Mouse (Mus musculus): ENCODE results near the gene Mb. TPM values are rescaled to one million over a fixed set of nuclear protein-coding genes. Genes with fewer than 3 reads are reported as not detected.

Gene Mb
- polyA plus RNA-seq, 1 experiment, result 16.9 TPM

GRCm38 (mm10) chr15:77058566-77058965, 8.1 kb upstream of the Mb start:
- H3K4me1 ChIP-seq (ENCODE audit: control insufficient read depth, insufficient read depth, low read length), result no peaks in the 10 kb centered on the region
- H3K27ac ChIP-seq (ENCODE audit: control insufficient read depth, insufficient read depth, low read depth, low read length, poor library complexity), result no peak overlapping the region
- TF ChIP-seq CTCF (IDR thresholded peaks at IDR 0.05; ENCODE audit: control insufficient read depth, insufficient read depth, low read length) (no peak), POLR2A (IDR thresholded peaks at IDR 0.05; ENCODE audit: borderline replicate concordance, control insufficient read depth, low read depth, low read length) (no peak)
- no peak overlapping the region for H3K4me3 ChIP-seq (replicated peaks; ENCODE audit: control insufficient read depth, low read depth, low read length)

- 51% methylated on average over 3 of the region's 3 CpGs for WGBS
- Histone ChIP-seq H3K4me1 (ENCODE audit: control insufficient read depth, insufficient read depth, low read length) (no peaks in the 10 kb centered on the region), H3K27ac (ENCODE audit: control insufficient read depth, insufficient read depth, low read depth, low read length, poor library complexity) (no peak overlapping the region), H3K4me3 (replicated peaks; ENCODE audit: control insufficient read depth, low read depth, low read length) (no peak overlapping the region)
- TF ChIP-seq CTCF (IDR thresholded peaks at IDR 0.05; ENCODE audit: control insufficient read depth, insufficient read depth, low read length) (no peak), POLR2A (IDR thresholded peaks at IDR 0.05; ENCODE audit: borderline replicate concordance, control insufficient read depth, low read depth, low read length) (no peak)
Observed at GRCm38 (mm10) chr15:77056791-77057051, 6.3 kb upstream of the Mb start.

DNA sequence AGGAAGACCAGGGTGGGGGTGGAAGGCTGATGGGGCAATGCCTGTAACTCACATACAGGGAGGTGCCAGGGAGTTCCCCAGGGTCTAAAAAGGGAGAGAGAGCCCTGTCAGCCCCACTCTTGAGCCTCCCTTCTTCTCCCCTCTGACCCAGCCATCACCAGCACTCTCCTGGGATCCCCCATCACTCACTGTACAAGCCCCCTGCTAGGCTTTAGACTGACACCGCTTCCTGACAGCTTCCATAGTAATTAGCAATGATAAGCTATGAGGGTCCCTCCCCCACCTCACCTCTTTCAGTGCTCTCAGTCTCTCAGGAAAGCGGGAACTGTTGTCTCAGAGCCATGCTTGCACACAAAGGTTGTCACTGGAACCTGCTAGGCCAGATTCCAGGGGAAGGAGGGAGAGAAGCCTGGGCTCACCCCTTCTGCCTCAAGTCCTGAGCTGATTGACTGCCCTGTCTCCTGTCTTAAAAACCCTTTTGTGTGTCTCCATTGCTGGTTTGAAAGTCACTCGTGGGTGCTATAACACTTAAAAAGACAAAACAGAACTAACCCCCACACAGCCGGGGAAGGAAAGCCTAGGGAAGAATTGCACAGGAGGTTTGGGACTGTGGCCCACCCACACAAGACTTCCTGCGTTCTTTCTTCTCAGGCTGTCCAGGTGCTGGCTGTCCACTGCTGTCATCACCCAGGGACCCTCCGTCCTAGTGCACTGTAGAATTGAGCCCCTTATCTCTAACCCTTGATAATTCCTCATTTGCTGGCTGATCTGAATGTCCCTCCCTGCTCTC, 5.7 kb upstream of the Mb start:
- no peaks in the 10 kb centered on the region for H3K4me1 ChIP-seq (ENCODE audit: control insufficient read depth, insufficient read depth, low read length)
- no peak overlapping the region for H3K4me3 ChIP-seq (replicated peaks; ENCODE audit: control insufficient read depth, low read depth, low read length)
- no peak overlapping the region for H3K27ac ChIP-seq (ENCODE audit: control insufficient read depth, insufficient read depth, low read depth, low read length, poor library complexity)
- TF ChIP-seq CTCF (IDR thresholded peaks at IDR 0.05; ENCODE audit: control insufficient read depth, insufficient read depth, low read length), result no peak
- 73% methylated on average over 6 of the region's 6 CpGs for WGBS

GRCm38 (mm10) chr15:77054611-77055175, 4.2 kb upstream of the Mb start:
- no peaks in the 10 kb centered on the region for H3K4me1 ChIP-seq (ENCODE audit: control insufficient read depth, insufficient read depth, low read length)
- WGBS, result 65% methylated on average over 5 of the region's 5 CpGs
- no peak for TF ChIP-seq POLR2A (IDR thresholded peaks at IDR 0.05; ENCODE audit: borderline replicate concordance, control insufficient read depth, low read depth, low read length)
- no peak for TF ChIP-seq CTCF (IDR thresholded peaks at IDR 0.05; ENCODE audit: control insufficient read depth, insufficient read depth, low read length)
- H3K27ac ChIP-seq (ENCODE audit: control insufficient read depth, insufficient read depth, low read depth, low read length, poor library complexity), result no peak overlapping the region
- no peak overlapping the region for H3K4me3 ChIP-seq (replicated peaks; ENCODE audit: control insufficient read depth, low read depth, low read length)

DNA sequence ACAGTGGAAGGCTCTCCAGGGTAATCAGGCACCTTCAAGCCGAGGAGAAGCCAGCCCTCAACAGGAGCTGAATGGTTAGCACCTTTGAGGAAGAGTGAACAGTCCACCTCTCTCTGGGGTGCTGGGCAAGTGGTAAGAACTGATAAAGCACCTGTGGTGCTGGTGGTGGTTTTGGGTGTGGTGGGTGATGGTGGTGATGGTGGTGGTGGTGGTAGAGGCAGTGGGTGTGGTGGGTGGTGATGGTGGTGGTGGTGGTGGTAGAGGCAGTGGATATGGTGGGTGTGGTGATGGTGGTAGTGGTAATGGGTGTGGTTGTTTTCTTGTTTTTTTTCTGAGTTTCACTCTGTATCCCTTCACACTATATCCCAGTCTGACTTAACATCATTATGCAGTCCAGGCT, 2.6 kb upstream of the Mb start:
- Histone ChIP-seq H3K27ac (ENCODE audit: control insufficient read depth, insufficient read depth, low read depth, low read length, poor library complexity) (no peak overlapping the region), H3K4me1 (ENCODE audit: control insufficient read depth, insufficient read depth, low read length) (no peaks in the 10 kb centered on the region), H3K4me3 (replicated peaks; ENCODE audit: control insufficient read depth, low read depth, low read length) (no peak overlapping the region)
- TF ChIP-seq POLR2A (IDR thresholded peaks at IDR 0.05; ENCODE audit: borderline replicate concordance, control insufficient read depth, low read depth, low read length) (no peak), CTCF (IDR thresholded peaks at IDR 0.05; ENCODE audit: control insufficient read depth, insufficient read depth, low read length) (no peak)
- WGBS, result 54% methylated on average over 1 of the region's 1 CpGs

GRCm38 (mm10) chr15:77052176-77052575, 1.7 kb upstream of the Mb start:
- 24% methylated on average over 1 of the region's 1 CpGs for WGBS
- H3K4me1 ChIP-seq (ENCODE audit: control insufficient read depth, insufficient read depth, low read length), result no peaks in the 10 kb centered on the region
- H3K4me3 ChIP-seq (replicated peaks; ENCODE audit: control insufficient read depth, low read depth, low read length), result no peak overlapping the region
- TF ChIP-seq CTCF (IDR thresholded peaks at IDR 0.05; ENCODE audit: control insufficient read depth, insufficient read depth, low read length) (no peak), POLR2A (IDR thresholded peaks at IDR 0.05; ENCODE audit: borderline replicate concordance, control insufficient read depth, low read depth, low read length) (no peak)
- H3K27ac ChIP-seq (ENCODE audit: control insufficient read depth, insufficient read depth, low read depth, low read length, poor library complexity), result no peak overlapping the region

DNA sequence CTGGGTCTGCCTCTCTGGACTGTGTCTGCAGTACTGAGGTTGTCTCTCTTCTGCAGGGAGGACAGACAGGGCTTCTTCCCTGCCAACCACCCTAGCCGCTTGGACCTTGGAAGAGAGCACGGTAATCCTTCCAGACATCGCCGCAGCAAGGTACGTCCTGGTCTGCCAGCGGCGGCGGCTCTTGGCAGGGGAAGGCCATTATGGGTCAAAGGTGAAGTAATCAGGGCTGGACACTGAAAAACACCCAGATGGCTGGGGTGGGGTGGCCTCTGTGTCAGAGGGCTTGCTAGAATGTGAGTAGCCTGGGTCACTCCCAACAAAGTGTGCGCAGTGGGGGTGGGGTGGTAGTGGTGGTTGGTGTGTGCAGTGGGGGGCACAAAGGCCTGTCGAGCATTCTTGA, 4.9 kb downstream of the Mb start:
- no peak overlapping the region for H3K4me3 ChIP-seq (replicated peaks; ENCODE audit: control insufficient read depth, low read depth, low read length)
- no peak overlapping the region for H3K27ac ChIP-seq (ENCODE audit: control insufficient read depth, insufficient read depth, low read depth, low read length, poor library complexity)
- H3K4me1 ChIP-seq (ENCODE audit: control insufficient read depth, insufficient read depth, low read length), result no peaks in the 10 kb centered on the region
- WGBS, result 80% methylated on average over 10 of the region's 10 CpGs
- TF ChIP-seq CTCF (IDR thresholded peaks at IDR 0.05; ENCODE audit: control insufficient read depth, insufficient read depth, low read length) (no peak), POLR2A (IDR thresholded peaks at IDR 0.05; ENCODE audit: borderline replicate concordance, control insufficient read depth, low read depth, low read length) (no peak)

DNA sequence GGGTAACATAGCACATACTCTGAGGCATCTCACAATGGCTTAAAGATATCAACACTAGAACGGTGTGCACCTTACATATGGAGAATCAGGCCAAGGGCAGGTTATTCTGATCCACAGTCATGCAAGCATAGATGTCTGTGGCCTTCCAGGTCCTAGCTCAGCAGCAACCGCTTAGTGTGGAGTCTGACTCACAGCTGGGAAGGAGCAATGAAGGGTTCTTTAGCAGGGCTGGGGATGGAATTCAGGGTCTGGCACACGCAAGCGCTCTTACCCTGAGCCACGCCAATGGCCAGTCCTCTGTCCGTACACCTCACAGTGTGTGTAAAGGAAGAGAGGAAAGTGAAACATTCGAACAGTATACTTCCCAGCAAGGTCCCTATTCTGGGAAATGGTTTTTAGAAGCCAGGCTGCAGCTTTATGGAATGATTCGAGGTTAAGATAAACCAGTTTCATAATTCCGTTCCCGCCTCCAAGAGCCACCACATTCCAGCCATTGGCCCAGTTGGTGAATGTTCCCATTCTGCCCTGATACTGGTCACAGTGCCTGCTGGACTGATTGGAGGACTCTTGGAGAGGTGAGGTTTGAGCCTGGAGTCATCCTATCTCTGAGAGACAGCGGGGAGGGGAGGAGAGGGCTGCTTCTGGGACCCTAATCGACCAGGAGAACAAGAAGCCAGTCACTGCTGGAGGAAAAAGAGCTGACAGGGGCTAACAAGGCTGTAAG, 5.7 kb downstream of the Mb start, which contains the start of gene Apol6:
Gene Apol6, plus strand, starts transcription at position 133 of the 724 bp plus-strand sequence.
- WGBS, result 73% methylated on average over 12 of the region's 12 CpGs
- no peak within 1 kb of the TSS for H3K27ac ChIP-seq (ENCODE audit: control insufficient read depth, insufficient read depth, low read depth, low read length, poor library complexity)
- H3K4me1 ChIP-seq (ENCODE audit: control insufficient read depth, insufficient read depth, low read length), result no peaks in the 10 kb centered on the region
- TF ChIP-seq CTCF (IDR thresholded peaks at IDR 0.05; ENCODE audit: control insufficient read depth, insufficient read depth, low read length) (no peak), POLR2A (IDR thresholded peaks at IDR 0.05; ENCODE audit: borderline replicate concordance, control insufficient read depth, low read depth, low read length) (no peak)
- H3K4me3 ChIP-seq (replicated peaks; ENCODE audit: control insufficient read depth, low read depth, low read length), result no peak within 1 kb of the TSS
